Mouse (Mus musculus): ENCODE data around the gene Robo2.

Robo2 gene

DNA sequence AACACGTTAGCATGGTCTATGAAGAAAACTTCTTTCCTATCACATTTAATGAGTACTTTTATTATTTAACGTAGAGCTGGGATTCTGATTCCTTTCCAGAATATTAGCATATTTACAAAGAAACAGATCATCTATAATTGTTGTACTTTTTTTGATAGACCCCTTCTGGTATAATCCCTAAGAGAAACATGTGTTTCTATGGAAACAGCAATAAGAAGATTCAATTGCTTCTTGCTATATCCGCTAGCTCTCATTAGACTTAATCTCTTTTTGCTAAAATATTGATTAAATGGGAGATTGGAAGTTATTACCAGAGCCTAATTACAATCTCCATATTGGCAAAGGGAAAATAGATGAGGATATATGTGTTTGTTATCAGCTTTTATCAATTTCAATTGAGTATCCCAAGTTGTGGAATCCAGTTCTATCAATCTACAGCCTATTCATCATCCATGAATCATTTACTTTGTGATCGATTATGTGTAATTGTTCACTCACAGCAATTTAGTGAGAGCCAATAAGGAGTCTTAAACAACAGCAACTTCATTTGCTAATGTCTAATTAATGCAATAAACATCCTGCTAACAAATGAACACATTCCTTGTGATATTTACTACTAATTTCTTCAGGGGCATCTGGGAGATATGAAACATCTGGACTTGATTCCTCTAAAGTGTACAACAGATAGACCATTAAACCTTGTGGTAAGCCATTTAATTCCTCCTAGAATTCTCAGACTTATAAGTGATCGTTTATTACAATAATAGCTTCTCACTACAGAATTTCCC lies 472.0 kb downstream of the Robo2 start:
- no peak for DNase-seq (ENCODE audit: low spot score in 2 of 2)

DNA sequence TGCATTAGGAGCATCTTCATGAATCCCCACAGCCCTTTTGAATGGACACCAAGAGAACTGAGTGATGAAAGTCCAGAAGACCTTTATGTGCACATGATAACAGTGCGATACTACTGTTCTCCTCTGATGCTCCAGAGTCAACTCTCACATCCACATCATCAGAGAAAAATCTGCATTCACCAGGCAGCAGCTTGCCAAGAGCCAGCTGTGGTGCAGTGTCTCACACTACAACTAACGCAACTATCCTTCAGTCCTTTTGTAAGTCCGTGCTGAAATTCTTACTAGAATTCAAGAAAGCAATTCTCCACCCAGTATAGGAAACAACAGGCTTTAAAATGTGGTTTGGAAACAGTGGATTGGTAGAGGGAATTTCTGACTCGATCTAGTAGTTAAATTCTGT lies 481.3 kb downstream of the Robo2 start:
- DNase-seq (ENCODE audit: low spot score in 2 of 2), result no peak

DNA sequence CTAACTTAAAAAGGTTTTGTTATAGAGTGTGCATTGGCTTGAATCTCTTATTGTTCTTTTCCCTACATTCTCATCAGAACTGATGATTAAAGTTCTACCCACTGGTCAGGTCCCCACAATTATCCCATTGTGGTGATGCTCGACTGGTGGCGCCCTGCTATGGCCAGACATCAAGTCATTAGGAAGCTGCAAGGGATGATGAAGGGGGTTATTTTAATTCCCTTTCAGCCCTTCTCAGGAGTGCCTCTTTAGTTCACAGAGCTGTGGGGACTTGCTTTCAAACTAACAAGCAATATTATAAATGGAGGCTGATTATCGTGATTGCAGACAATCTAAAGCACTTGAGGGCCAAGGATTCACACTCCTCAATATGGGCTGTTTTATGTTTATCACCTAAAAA lies 484.1 kb downstream of the Robo2 start:
- DNase-seq (ENCODE audit: low spot score in 2 of 2), result no peak

DNA sequence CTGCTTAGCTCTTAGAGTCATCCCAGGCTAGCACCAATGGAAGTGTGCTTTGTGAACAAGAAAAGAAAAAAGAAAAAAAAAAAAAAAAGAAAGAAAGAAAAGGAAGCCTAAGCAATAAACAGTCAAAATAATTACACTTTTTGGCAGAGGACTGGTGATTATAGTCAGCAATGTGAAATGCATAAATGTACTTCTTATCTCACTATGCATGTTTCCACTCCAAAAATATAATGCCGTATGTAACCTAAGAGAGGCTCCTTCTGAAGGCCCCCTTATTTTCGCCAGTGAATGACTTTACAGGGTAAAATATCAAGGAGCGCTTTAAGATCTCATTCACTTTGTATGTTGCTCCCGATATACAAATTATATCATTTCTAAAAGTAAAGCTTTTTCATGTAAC lies 496.2 kb downstream of the Robo2 start:
- DNase-seq (ENCODE audit: low spot score in 2 of 2), result no peak

DNA sequence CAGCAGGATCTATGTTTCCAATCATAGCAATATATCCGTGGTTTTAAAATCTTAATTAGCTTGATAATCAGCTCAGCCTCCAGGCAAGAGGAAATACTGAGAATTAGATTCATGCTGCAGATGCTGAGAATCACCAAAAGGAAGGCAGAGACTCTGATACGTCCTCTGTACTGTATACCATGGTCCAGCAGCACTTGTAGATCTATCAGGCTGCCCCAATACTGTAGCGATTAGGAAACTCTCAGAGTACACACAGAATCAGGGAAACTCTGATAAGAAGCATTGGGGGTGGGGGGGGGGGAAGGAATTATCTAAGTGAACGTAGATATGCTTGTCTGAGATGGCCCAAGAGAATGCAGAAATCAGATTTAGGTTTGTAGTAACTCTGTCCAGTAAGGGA lies 496.7 kb downstream of the Robo2 start:
- no peak for DNase-seq (ENCODE audit: low spot score in 2 of 2)

DNA sequence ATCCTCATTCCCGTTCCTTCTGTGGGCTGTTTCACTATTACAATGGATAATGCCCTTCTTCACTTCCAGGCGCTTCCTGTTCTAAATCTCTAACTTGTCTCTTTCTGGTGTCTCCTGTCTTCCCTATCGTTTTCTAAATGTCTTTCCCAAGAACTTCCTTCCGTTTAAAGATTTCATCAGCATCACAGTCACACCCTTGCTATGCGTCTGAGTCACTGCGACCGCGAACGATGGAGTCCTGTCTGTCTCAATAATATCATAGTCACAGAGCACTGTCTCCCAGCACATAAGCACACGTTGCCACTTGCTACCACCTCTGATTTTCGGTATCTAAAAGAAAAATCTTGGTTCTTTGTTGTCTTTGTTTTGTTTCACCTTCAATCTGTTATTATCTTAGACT lies 503.1 kb downstream of the Robo2 start:
- DNase-seq (ENCODE audit: low spot score in 2 of 2), result no peak

DNA sequence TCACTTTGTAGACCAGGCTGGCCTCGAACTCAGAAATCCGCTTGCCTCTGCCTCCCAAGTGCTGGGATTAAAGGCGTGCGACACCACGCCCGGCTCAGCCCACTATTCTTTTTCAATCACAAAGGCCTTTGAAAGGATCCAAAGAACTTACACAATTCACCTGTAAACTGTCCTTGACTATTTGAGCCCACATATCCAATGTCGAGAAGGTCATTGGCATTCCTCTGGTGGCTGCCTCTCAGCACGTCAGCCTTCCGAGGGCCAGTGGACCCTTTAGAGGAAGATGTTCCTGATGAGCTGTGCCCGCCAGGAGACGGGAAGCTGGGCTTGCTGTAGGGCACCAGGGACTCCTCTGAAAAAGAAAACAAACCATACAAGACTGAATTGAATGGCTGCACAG lies 514.8 kb downstream of the Robo2 start:
- DNase-seq (ENCODE audit: low spot score in 2 of 2), result no peak

DNA sequence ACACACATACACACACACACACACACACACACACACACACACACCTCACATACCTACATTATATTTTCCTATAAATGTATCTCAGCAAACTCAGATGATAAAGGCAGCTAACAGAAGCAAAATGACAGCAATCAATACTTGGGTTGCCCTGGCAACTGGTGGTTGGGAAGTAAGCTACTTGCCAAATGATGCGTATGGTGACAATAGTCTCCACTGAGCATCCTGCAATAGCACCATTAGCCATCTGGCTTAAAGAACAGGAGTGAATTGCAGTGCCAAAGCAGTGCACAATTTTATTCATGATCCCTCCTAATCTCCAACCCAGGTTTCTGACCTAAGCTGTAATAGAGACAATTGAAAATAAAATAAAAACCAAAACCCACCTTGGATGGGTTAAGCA lies 529.7 kb downstream of the Robo2 start:
- no peak for DNase-seq (ENCODE audit: low spot score in 2 of 2)

DNA sequence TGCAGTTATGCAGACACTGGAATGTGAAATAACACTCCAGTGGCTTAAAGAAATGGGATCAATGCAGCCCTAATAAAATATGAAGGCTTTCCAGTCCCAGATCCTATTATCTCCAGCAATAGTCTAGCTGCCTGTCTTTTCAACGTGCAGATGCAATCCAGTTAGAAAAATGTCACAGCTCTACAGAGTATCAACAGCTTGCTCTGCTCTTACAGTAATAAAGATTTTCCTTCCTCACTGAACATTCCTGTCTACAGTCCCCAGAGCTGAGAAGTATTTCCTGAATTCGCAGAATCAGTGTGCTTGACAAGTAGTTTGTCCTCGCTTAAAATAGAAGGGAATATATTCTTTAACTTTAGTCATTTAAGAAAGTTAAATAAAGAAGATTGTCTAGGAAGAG lies 533.7 kb downstream of the Robo2 start:
- no peak for DNase-seq (ENCODE audit: low spot score in 2 of 2)

DNA sequence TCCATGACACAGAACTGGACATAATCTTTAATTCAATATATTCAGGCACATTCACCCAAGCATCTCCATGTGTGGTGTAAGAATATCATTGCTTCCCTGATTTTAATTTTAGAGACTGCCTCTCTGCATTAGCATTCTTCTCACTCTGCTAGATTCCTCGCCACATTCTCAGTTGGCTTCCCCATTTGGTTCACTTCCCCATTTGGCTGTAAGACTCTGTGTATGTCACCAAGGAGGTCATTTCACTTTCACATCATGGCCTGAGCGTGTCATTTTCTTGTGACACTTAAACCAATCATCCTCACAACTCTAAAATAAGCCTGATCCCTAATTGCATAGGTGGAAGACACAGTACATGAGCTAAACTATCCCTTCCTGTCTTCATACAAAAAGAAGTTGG lies 536.6 kb downstream of the Robo2 start:
- no peak for DNase-seq (ENCODE audit: low spot score in 2 of 2)

DNA sequence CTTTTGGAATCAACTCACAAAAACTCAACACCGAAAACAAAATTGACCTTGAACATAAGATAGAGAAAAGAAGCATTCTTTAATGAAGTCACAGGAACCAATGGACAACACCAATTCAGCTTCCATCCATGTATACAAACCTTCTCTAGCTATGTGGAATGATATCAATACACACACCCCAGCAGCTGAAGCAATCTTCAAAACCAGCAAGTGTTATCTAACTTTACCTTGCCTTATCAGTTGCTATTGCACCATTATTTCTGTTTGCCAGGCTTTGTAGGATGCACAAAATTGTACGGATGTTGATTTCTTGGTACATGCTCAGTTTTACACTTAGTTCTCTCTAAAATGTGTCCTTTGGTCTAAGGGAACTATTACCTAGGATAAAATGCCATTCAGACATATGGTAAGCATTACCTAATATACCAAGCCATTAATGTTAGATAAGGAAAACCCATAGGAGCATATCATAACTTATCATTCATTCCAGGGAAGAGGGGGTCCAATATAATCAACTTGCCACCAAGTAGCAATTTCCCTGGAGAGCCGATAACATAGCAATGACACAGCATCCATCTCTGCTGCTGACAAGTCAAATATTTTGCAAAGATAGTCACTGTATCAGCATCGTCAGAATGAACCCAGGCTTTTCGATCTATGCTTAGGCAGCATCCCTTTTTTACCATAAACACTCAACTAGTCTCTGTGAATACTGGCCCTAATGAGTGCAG lies 537.6 kb downstream of the Robo2 start:
- DNase-seq (ENCODE audit: low spot score in 2 of 2), result no peak

DNA sequence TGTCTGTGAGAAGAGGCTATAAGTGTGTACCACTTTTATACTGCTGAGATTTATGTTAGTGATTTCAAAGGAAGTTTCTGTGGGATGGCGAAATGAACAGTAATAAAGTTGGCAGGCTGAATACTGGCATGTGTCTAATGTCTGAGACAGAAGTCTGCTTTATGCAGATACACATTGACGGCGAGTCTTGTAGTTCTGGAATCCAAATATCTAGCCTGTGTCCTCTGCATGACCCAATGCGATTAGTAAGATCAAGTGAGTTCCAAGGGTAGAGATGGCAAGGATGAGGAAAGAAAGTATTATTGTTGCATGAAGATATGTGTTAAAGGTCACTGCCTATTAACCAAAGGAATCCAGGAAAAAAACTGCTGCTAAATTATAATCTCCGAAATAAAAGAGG lies 541.3 kb downstream of the Robo2 start:
- no peak for DNase-seq (ENCODE audit: low spot score in 2 of 2)

DNA sequence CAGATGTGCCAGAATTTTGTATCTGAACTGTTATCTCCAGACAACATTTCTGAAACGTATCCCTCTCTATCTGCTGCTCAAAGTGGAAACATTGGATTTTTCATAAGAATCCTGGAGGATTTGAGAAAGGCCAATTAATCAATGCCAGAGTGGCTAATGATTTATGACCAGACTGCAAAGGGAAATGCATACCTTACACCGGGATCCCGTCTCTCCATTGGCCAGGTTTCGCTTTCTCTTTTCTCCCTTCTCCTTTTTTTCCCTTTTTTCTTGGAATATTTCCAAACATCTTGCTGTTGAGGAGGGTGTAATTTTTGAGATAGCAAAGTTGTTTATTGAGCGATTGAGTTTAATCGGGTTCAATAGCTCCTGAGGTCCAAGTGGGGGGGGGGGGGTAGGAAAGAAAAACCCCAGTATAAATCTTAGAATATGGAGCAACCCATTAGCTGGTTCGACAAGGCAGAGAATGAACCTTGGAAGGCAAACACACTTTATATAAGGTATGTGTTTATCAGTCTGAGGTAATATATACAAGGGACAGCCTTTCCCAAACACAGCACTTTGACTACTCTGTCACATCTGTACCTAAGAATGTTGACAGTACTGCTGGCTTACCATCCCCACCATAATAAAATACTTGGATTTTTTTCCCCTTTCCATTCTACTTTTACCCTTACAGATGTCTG lies 542.0 kb downstream of the Robo2 start:
- no peak for DNase-seq (ENCODE audit: low spot score in 2 of 2)

DNA sequence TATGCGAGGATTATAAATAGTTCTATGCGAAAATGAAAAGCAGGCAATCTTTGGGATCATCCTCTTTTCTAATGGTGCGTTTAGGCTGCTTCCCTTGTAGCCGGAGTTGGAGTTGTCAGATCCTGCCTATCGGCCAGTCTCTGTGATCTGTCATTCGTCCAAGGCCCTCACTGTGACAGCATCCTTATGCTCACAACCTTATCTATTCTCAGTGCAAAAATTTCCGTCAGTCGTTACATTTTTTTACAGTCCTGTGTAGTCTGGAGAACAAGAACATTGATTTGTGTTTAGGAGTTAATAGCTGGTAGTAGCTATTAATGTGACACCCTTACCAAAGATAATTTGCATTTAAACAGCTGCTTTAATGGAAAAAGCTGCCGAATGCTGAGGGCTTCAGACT lies 547.0 kb downstream of the Robo2 start:
- DNase-seq (ENCODE audit: low spot score in 2 of 2), result no peak

DNA sequence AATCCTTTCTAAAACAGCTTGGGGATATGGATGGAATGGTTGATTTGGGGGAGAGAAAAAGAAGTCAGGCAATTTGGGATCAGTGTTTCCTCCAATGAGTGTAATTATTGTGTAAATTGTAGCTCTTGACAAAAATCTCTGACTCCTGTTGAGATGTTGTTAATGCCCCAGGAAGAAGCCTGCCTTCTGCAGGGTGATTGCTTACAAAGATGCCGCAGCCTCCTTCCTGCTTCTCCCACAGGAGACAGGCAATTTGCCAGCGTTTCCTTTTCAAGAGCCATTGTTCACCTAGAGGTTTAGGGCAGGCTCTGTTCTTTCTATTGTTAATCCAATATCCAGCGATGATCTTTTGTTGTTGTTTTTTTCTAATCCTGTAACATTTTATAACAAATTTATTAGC lies 547.9 kb downstream of the Robo2 start:
- DNase-seq (ENCODE audit: low spot score in 2 of 2), result peak in 1 of 2 experiments; percentile 5

DNA sequence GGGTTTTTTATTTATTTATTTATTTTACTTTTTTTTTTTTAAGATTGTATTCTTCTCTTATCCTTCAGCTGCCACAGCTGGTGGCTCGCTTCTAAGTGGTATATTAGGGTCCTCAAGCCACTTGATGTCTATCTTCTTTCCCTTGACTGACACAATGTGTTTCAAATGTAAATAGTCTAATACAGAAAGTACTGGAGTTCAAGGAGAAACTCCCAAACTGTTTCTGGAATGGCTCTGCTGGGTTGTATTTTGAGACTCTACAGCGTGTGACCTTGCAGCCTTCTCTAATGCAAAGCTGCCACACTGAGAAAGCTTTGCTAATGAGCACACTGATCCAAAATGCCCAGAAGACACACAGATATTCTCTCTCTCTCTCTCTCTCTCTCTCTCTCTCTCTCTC lies 552.9 kb downstream of the Robo2 start:
- no peak for DNase-seq (ENCODE audit: low spot score in 2 of 2)

DNA sequence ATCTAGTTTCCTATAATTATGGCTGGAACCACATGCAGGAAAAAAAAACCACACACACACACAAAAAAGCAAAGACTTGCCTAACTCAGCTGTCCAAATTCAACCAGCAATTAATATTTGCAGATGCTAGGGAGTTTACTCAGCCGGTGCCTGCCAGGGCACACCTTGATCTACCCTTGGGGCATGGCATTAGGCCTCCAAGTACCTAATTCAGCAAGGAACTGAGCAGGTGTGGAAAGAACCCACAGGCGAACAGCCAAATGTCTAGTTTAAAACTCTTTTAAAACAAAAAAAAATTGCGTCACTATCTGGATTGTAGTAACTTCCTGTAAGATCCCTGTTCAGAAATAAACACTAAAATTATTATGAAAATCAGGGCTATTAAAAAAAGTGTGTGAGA lies 555.8 kb downstream of the Robo2 start:
- no peak for DNase-seq (ENCODE audit: low spot score in 2 of 2)
